Mouse (Mus musculus): ENCODE data around the gene Ccdc28b. TPM values are rescaled to one million over a fixed set of nuclear protein-coding genes. Genes with fewer than 3 reads are reported as not detected.

Ccdc28b gene
- polyA plus RNA-seq, 1 experiment from 2014 or later, result 16.6 TPM

DNA sequence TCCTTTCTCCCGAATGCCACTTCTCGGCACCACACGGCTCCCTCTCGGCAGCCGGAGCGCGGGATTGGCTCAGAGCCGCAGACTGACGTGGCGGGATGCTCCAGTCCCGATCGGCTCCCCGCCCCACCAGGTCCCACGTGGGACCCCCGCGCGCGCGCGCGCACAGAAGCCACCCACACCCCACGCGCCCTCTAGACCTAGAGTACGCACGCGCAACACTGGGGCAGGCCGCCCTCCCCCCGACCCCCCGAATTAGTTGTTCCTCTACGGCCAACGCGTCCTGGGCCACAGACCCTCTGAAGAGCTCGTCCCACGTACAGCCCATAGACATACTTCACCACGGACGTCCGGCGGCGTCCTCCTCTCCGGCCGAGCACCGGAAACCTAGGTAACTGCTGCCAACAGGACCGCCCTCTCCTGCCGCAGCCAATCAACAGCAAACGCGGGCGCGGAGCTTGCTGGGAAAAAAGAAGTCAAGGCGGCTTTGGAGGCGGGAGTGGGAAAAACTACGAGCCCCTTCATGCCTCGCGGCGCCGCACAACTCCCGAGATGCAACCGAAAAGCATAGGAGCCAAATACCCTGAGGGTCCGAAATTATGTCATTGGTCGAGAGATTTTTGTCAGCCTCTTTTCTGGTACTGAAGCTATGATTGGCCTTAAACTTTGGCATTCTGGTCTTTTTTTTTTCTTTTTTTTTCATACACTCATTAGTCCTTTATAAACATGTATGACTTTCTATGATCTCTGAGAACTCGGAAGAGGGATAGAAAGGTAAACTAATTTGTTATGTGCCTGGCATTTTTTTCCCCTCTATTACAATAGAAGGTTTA, 17.1 kb upstream of the Ccdc28b start, which contains the start of gene Txlna:
TSS of gene Txlna (minus strand) at position 428 of the 830 bp plus-strand sequence.
- peak; percentile 91 for ATAC-seq

DNA sequence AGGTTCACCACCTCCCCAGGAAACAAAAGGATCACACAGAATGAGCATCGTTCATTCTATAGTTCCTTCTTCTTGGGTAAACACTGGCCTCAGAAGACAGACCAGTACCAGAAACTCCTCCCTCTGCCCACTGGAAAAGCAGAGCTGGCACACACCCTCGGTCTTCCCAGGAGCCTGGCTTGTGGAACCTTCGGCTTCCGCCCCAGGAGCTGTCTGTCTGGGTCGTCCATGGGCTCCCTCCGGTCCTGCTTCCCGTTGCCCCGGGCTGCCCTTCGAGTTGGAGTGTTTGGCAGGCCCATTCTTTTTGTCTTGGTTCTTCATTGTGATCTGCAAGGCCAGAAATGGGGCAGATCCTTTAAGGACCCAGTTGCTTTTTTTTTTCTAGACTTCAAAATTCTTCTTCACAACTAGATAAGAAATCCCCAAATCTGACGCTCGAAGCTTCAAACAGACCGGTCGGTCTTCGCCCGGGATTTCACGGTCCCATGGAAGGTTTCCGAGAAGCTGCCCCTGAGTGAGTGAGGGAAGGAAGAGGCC, 16.4 kb upstream of the Ccdc28b start:
- H3K4me3 ChIP-seq, result peak overlapping the region; percentile 75
- H3K4me1 ChIP-seq, result peaks cover 39% of the 10 kb centered on the region
- H3K27ac ChIP-seq, result peak overlapping the region; percentile 89
- peak overlapping the region; percentile 94 for H3K4me2 ChIP-seq
- H3K27me3 ChIP-seq (replicated peaks), result no peaks in the 10 kb centered on the region
- peaks cover 52% of the 10 kb centered on the region for H3K36me3 ChIP-seq
- no peak for ATAC-seq
- WGBS (ENCODE audit: insufficient replicate concordance), result 3% methylated on average over 17 of the region's 17 CpGs
- H3K9me3 ChIP-seq (replicated peaks), result no peaks in the 10 kb centered on the region
- H3K9ac ChIP-seq, result peak overlapping the region; percentile 85

More for the DNA sequence above, 17.1 kb upstream of the Ccdc28b start, which contains the start of gene Txlna:
- Histone ChIP-seq H3K36me3 (peaks cover 52% of the 10 kb centered on the region), H3K27ac (peak within 1 kb of the TSS; percentile 89), H3K27me3 (replicated peaks) (no peaks in the 10 kb centered on the region), H3K9me3 (replicated peaks) (no peaks in the 10 kb centered on the region), H3K4me1 (peaks cover 35% of the 10 kb centered on the region), H3K4me2 (peak within 1 kb of the TSS; percentile 94), H3K9ac (peak within 1 kb of the TSS; percentile 85), H3K4me3 (peak within 1 kb of the TSS; percentile 75)
- under 1% methylated on average over 60 of the region's 60 CpGs for WGBS (ENCODE audit: insufficient replicate concordance)

DNA sequence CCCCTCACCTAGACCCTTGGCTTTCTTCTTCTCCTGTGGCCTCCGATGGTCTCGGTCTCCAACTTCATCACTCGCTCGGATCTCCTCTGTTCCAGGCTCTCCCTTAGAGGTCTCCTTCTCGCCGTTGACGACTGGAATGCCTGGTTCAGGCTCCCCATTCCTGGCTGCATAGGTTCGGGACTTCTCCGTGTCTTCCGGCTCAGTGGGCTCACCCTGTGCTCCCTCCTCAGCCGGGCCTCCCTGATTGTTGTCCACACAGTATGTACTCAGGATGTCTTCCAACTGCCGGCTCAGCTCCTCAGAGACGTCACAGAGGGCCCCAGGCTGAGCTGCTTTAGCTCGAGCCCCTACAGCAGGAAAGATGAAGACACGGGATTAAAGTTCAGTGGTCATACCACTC, 15.5 kb upstream of the Ccdc28b start:
- H3K4me2 ChIP-seq, result peak overlapping the region; percentile 94
- no peak for ATAC-seq
- WGBS (ENCODE audit: insufficient replicate concordance), result 83% methylated on average over 15 of the region's 15 CpGs
- no peaks in the 10 kb centered on the region for H3K27me3 ChIP-seq (replicated peaks)
- H3K4me1 ChIP-seq, result peaks cover 48% of the 10 kb centered on the region
- H3K27ac ChIP-seq, result peak overlapping the region; percentile 89; the same call in 1 of the 2 replicates
- peaks cover 54% of the 10 kb centered on the region for H3K36me3 ChIP-seq
- peak overlapping the region; percentile 85 for H3K9ac ChIP-seq
- no peaks in the 10 kb centered on the region for H3K9me3 ChIP-seq (replicated peaks)
- H3K4me3 ChIP-seq, result peak overlapping the region; percentile 75

DNA sequence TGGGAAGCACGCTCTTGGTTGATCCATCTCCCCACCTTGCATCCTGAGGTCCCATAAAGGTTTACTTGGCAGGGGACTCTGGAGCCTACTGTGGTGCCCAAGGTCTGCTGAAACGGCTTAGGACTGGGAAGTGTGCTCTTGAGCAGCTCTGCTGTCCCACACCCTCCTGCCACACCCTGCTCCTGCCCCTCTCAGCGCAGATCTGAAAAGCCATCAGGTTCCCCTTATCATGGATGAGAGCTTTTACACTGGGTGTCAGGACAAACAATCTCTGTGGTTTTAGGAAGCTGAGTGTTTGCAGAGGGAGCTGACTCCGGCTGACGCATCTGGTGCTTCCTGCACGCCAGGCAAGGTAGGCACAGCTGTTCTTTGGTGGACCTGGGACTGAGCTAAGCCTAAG, 10.1 kb upstream of the Ccdc28b start:
- Histone ChIP-seq H3K36me3 (peaks cover 98% of the 10 kb centered on the region), H3K4me1 (peaks cover 37% of the 10 kb centered on the region), H3K4me2 (peak overlapping the region; percentile 19), H3K27me3 (replicated peaks) (no peaks in the 10 kb centered on the region), H3K9me3 (replicated peaks) (no peaks in the 10 kb centered on the region), H3K9ac (no peak overlapping the region), H3K4me3 (no peak overlapping the region), H3K27ac (peak overlapping the region; percentile 23; the same call in 1 of the 2 replicates)
- peak; percentile 80 for ATAC-seq
- 44% methylated on average over 6 of the region's 6 CpGs for WGBS (ENCODE audit: insufficient replicate concordance)

DNA sequence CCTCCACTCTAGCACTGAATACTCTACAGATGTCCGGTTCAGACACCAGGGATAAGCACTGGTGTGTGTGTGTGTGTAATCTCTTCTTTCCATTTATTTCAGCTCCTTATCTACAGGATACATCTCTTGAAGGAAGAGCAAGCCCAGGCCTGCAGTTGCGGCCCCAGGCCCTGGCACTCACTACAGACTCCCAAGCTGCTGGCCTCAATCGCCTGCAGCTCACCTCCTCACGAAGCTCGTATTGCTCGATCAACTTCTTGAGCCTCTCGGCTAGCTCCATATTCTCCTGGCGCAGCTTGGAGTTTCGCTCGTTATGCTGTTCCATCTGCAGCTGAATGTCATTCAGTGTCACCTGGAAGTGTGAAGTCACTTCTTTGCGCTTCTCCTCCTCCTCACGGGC, 8.1 kb upstream of the Ccdc28b start:
- Histone ChIP-seq H3K4me3 (no peak overlapping the region), H3K4me2 (no peak overlapping the region), H3K27me3 (replicated peaks) (no peaks in the 10 kb centered on the region), H3K36me3 (peaks cover 100% of the 10 kb centered on the region), H3K27ac (no peak overlapping the region), H3K4me1 (peaks cover 30% of the 10 kb centered on the region), H3K9me3 (replicated peaks) (no peaks in the 10 kb centered on the region), H3K9ac (no peak overlapping the region)
- 89% methylated on average over 12 of the region's 12 CpGs for WGBS (ENCODE audit: insufficient replicate concordance)
- no peak for ATAC-seq

DNA sequence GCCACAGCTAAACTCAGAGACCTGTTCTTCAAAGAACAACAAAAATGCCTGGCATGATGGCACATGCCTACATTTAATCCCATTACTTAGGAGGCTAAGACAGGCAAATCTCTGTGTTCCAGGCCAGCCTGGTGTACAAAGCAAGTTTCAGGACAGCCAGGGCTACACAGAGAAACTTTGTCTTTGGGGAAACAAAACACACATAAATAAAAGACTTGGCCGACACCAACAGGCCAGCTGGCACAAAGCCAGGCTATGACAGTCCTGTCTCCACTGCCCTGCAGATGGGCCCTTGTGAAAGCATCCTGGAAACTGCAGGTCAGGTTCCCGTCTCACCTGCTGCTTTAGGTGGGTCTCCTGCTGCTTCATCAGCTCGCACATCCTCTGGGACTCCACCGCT, 7.2 kb upstream of the Ccdc28b start:
- Histone ChIP-seq H3K4me2 (no peak overlapping the region), H3K27ac (no peak overlapping the region), H3K4me3 (no peak overlapping the region), H3K36me3 (peaks cover 98% of the 10 kb centered on the region), H3K9ac (no peak overlapping the region), H3K4me1 (peaks cover 36% of the 10 kb centered on the region), H3K9me3 (replicated peaks) (no peaks in the 10 kb centered on the region), H3K27me3 (replicated peaks) (no peaks in the 10 kb centered on the region)
- WGBS (ENCODE audit: insufficient replicate concordance), result 82% methylated on average over 4 of the region's 4 CpGs
- no peak for ATAC-seq

DNA sequence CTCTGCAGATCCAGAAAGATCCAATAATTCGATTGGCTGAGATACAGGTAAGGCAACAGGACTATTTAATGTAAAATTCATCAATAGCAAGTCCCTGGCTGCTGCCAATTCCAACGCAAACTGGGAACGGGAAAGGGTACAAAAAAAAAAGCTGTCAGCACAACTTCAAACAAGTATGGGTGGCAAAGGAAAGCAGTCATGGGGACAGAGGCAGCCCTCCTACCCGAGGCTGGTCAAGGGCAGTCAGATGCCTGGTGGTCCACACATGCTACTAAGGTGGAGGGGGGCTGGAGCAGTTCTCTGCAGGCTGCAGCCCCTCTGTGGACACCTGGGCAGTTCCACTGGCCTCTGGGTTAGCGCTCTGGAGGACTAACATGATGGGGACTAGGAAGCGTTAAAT, 2.3 kb upstream of the Ccdc28b start:
- Histone ChIP-seq H3K27ac (no peak overlapping the region), H3K4me1 (peaks cover 51% of the 10 kb centered on the region), H3K36me3 (peaks cover 50% of the 10 kb centered on the region), H3K27me3 (replicated peaks) (no peaks in the 10 kb centered on the region), H3K9ac (no peak overlapping the region), H3K4me3 (no peak overlapping the region), H3K9me3 (replicated peaks) (no peaks in the 10 kb centered on the region), H3K4me2 (no peak overlapping the region)
- ATAC-seq, result no peak
- 68% methylated on average over 6 of the region's 6 CpGs for WGBS (ENCODE audit: insufficient replicate concordance)

DNA sequence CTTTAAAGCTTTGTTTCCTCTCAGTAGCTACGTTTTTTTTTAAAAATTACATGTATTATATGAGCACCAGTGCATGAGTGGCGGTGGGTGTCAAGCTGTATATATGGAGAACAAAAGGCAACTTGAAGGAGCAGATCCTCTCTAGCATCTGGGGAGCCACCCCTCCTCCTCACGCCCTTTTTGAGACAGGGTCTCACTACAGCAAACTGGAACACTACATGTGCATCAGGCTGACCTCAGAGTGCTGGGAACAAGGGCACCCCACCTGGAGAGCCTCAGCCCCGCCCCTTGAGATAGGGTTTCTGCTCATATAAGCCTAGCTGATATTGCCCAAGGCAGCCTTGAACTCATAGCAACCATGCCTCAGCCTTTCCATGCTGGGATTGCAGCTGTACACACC, 1.7 kb upstream of the Ccdc28b start:
- no peak overlapping the region for H3K9ac ChIP-seq
- WGBS (ENCODE audit: insufficient replicate concordance), result 40% methylated on average over 4 of the region's 4 CpGs
- H3K27ac ChIP-seq, result peak overlapping the region; percentile 79

DNA sequence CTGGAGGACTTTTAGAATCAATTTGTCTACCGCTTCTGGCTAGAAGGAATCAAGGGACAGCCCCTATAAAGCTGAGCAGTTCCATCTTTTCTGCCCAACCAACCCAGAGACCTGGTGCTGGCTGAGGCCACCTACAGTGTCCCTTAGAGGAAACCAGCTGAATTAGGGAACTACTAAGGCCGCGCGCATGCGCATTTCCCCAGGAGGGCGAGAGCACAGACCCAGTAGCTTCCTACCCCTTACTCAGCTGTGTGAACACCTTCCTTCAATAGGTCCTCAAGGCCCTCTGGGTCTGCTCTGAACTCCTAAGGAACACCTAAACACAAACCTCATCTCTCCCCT, 1.3 kb upstream of the Ccdc28b start:
- peaks cover 54% of the 10 kb centered on the region for H3K4me1 ChIP-seq
- H3K9ac ChIP-seq, result peak overlapping the region; percentile 74
- peak overlapping the region; percentile 69 for H3K4me3 ChIP-seq
- H3K27ac ChIP-seq, result peak overlapping the region; percentile 79
- H3K27me3 ChIP-seq (replicated peaks), result no peaks in the 10 kb centered on the region
- WGBS (ENCODE audit: insufficient replicate concordance), result 3% methylated on average over 6 of the region's 6 CpGs
- peak overlapping the region; percentile 88 for H3K4me2 ChIP-seq
- no peak for ATAC-seq
- H3K9me3 ChIP-seq (replicated peaks), result no peaks in the 10 kb centered on the region
- peaks cover 40% of the 10 kb centered on the region for H3K36me3 ChIP-seq

More for the DNA sequence above, 1.7 kb upstream of the Ccdc28b start:
- Histone ChIP-seq H3K9me3 (replicated peaks) (no peaks in the 10 kb centered on the region), H3K4me2 (peak overlapping the region; percentile 88), H3K27me3 (replicated peaks) (no peaks in the 10 kb centered on the region), H3K36me3 (peaks cover 45% of the 10 kb centered on the region), H3K4me3 (no peak overlapping the region), H3K4me1 (peaks cover 54% of the 10 kb centered on the region)
- ATAC-seq, result no peak

DNA sequence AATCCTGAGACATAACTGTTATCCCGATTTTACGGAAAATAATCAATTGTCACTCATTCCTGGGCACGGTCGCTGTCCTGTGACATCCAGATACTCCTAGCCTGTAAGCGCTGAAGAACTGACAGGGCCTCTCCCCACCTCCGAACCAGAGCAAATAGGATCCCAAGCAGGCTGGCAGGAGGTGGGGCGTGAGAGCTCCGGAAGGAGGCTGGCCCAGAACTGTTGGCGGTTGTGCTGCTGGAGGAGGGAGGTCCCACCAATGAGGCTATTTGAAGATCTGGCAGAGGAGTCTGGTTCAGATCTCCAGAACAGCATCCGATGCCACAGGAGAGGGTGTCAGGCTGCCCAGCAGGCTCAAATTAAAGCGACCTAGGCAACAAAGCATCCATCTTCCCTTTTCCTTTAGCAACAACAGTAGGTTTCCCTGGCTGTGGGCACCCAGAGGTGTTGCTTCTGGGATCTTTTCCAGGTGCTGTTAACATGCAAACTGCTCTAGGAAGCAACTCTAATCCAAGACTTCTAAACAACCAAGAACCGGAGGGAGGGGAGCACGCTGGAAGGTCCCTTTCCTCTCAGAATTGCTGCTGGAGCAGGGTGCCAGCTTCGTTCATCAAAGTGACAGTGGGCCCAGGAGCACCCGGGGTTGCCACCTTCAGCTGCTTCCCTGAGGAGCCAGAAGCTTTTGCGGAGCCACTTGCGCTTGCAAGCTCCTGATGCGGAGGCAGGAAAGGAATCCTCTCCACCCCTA, 708 bp upstream of the Ccdc28b start:
- ATAC-seq, result peak; percentile 95
- H3K27me3 ChIP-seq (replicated peaks), result no peaks in the 10 kb centered on the region
- H3K27ac ChIP-seq, result peak overlapping the region; percentile 79
- peak overlapping the region; percentile 88 for H3K4me2 ChIP-seq
- no peaks in the 10 kb centered on the region for H3K9me3 ChIP-seq (replicated peaks)
- H3K4me1 ChIP-seq, result peaks cover 56% of the 10 kb centered on the region
- peak overlapping the region; percentile 74 for H3K9ac ChIP-seq
- H3K36me3 ChIP-seq, result peaks cover 35% of the 10 kb centered on the region
- 2% methylated on average over 18 of the region's 18 CpGs for WGBS (ENCODE audit: insufficient replicate concordance)
- H3K4me3 ChIP-seq, result peak overlapping the region; percentile 69

DNA sequence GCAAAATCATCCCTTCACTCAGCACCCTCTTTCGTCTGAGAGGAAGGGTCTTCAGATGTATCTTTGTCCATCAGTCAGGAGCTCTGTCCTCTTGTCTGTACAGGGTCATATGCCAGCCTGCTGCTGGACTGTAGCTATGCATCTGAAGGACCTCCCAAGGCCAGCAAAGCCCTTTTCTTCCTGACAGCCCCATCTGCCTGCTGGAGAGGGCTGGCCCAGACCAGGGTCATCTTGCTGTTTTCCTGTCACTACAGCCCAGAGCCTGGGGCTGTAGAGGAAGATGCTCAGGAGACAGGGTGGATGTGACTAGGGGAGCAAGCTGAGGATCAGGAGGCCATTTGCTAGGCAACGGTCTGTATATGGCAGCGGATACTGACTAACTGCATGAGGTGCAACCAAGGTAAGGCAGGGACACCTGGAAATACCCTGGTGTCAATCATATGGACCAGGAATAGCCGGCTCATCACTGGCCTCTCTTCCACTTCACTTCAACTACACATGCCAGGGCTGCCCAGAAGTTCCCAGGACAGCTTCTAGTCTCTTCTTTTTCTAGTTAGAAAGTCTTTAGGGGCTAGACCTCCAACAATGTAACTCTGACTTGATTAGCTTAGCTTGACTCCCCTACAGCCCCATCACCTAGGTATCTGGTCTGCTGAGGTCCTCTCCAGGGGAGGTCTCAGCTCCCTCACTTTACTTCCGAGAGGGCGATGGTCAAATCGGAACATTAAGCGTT, 778 bp downstream of the Ccdc28b start:
- H3K27ac ChIP-seq, result peak overlapping the region; percentile 79
- peaks cover 20% of the 10 kb centered on the region for H3K36me3 ChIP-seq
- H3K4me1 ChIP-seq, result peaks cover 67% of the 10 kb centered on the region
- 25% methylated on average over 8 of the region's 8 CpGs for WGBS (ENCODE audit: insufficient replicate concordance)
- no peaks in the 10 kb centered on the region for H3K27me3 ChIP-seq (replicated peaks)
- H3K9ac ChIP-seq, result peak overlapping the region; percentile 74
- no peaks in the 10 kb centered on the region for H3K9me3 ChIP-seq (replicated peaks)
- ATAC-seq, result no peak
- peak overlapping the region; percentile 69 for H3K4me3 ChIP-seq
- H3K4me2 ChIP-seq, result peak overlapping the region; percentile 88

Measured in liver, embryonic 12.5 days (tissue).